Mouse (Mus musculus) olfactory bulb, adult 2 months (tissue): Measurements from ENCODE around the gene Abca1. TPM values are rescaled to one million over a fixed set of nuclear protein-coding genes. Genes with fewer than 3 reads are reported as not detected.

Experiments
- H3K27ac ChIP-seq: fragments of 200-500 bp; 2 replicates; pipeline ENCODE4 v1.5.1; 2012; ENCODE audit warnings: low read depth, low read length; ENCODE audit not compliant: insufficient read depth
- H3K4me1 ChIP-seq: fragments of 200-500 bp; 2 replicates; pipeline ENCODE4 v1.6.1; 2012; ENCODE audit warnings: low read length; ENCODE audit not compliant: control insufficient read depth, insufficient read depth
- H3K4me3 ChIP-seq: fragments of 200-500 bp; 2 replicates; pipeline ENCODE4 v1.5.1; 2012; ENCODE audit warnings: mild to moderate bottlenecking, low read depth, low read length, moderate library complexity; ENCODE audit not compliant: insufficient read depth
- CTCF ChIP-seq: fragments of 200-500 bp; IDR thresholded peaks from 2 replicates; pipeline ENCODE4 v1.5.1; 2012; ENCODE audit warnings: low read depth, mild to moderate bottlenecking, low read length, moderate library complexity; ENCODE audit not compliant: insufficient read depth
- POLR2A ChIP-seq: fragments of 200-500 bp; IDR thresholded peaks from 2 replicates; pipeline ENCODE4 v1.6.1; 2012; ENCODE audit warnings: mild to moderate bottlenecking, low read depth, low read length, moderate library complexity; ENCODE audit not compliant: insufficient read depth
- WGBS: fragments of 180-500 bp; shearing (Covaris S2); methylation state at CpG from one replicate; pipeline ENCODE4 v1.1.7; 2018; 5-methylcytosine and 5-hydroxymethylcytosine counted together
- polyA plus RNA-seq: library from polyadenylated mRNA; stranded (reverse); fragments of >200 nt; gene quantifications from 2 replicates; pipeline ENCODE4 v1.2.4, GENCODE M21; 2012; ENCODE audit warnings: low replicate concordance; ENCODE audit not compliant: missing spikeins, insufficient read depth, insufficient read length

Abca1 gene
- polyA plus RNA-seq, 1 experiment = 149 TPM

GRCm38 (mm10) chr4:53093615-53094014 is 66.1 kb downstream of the Abca1 start:
- TF ChIP-seq CTCF = no peak
- no peak for TF ChIP-seq POLR2A
- Histone ChIP-seq H3K4me3 (no peak overlapping the region), H3K27ac (no peak overlapping the region), H3K4me1 (no peaks in the 10 kb centered on the region)
- WGBS = 92% methylated on average over 4 of the region's 4 CpGs

DNA sequence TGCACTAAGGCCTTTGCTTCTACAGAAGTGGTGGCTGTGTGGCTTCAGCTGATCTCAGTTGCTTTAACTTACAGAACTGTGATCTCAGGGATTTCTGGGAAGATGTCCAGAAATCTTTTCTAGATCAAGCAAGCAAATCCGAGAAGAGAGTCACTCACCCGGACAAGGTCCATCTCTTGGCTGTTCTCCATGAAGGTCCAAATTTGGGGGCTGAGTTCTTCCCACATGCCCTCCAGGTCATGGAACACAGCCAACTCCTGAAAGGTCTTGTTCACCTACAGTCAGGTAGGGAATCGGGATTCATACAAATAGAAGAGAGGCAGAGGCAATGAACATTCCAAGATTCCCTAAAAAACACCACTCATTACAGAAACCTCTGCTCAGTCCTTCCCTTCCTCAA is 70.1 kb downstream of the Abca1 start:
- H3K4me3 ChIP-seq = no peak overlapping the region
- WGBS = 73% methylated on average over 3 of the region's 3 CpGs
- TF ChIP-seq POLR2A = no peak
- no peak for TF ChIP-seq CTCF

DNA sequence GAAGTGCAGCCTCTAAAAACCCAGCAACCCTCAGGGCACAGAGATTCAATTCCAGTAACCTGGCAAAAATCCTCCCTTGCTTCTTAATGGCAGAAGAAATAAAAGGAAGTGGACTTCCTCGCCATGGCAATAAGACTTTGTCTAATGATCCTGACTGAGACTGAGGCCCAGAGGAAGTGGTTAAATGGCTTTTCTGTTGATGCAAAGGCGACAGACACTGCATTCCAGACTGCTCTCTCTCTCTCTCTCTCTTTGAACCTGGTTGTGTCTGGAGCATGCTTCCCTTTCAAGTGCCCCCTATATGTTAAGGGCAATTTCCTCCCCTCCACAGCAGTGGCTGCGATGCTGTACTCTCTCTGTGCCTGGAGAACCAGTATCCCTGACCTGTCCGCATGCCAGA is 70.7 kb downstream of the Abca1 start:
- 79% methylated on average over 4 of the region's 4 CpGs for WGBS
- TF ChIP-seq CTCF (no peak), POLR2A (no peak)
- Histone ChIP-seq H3K27ac (no peak overlapping the region), H3K4me1 (no peaks in the 10 kb centered on the region), H3K4me3 (no peak overlapping the region)

More for the DNA sequence above, 70.1 kb downstream of the Abca1 start:
- H3K27ac ChIP-seq = no peak overlapping the region
- no peaks in the 10 kb centered on the region for H3K4me1 ChIP-seq

DNA sequence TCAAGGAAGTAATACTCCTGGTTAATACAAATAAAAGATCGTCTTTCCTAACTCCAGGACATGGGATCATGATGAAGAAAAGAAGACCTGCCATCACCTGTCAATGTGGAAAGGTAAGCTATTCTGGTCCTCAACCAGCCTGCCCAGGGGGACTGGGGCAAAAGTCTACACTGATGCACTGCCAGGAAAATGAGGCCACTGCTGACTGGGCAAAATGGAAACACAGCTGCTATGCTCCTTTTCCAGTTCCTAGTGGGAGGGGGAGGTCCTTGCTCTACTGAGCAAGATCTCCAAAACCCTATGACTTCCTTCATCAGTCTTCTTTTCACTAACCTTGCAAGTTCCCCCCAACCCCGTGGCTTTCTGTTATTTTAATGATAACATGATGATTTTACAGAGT is 73.1 kb downstream of the Abca1 start:
- Histone ChIP-seq H3K4me1 (no peaks in the 10 kb centered on the region), H3K4me3 (no peak overlapping the region), H3K27ac (no peak overlapping the region)
- TF ChIP-seq POLR2A = no peak
- no peak for TF ChIP-seq CTCF
- 81% methylated on average over 2 of the region's 2 CpGs for WGBS

GRCm38 (mm10) chr4:53085634-53086033 is 74.1 kb downstream of the Abca1 start:
- TF ChIP-seq CTCF (no peak), POLR2A (no peak)
- H3K4me3 ChIP-seq = no peak overlapping the region
- no peaks in the 10 kb centered on the region for H3K4me1 ChIP-seq
- WGBS = 69% methylated on average over 4 of the region's 4 CpGs
- no peak overlapping the region for H3K27ac ChIP-seq

GRCm38 (mm10) chr4:53083071-53083470 is 76.6 kb downstream of the Abca1 start:
- Histone ChIP-seq H3K27ac (no peak overlapping the region), H3K4me1 (no peaks in the 10 kb centered on the region), H3K4me3 (no peak overlapping the region)
- 93% methylated on average over 2 of the region's 2 CpGs for WGBS
- TF ChIP-seq POLR2A = no peak
- no peak for TF ChIP-seq CTCF

- no peaks in the 10 kb centered on the region for H3K4me1 ChIP-seq
- H3K4me3 ChIP-seq = no peak overlapping the region
- TF ChIP-seq CTCF (no peak), POLR2A (no peak)
- WGBS = 79% methylated on average over 7 of the region's 7 CpGs
- no peak overlapping the region for H3K27ac ChIP-seq
Observed at GRCm38 (mm10) chr4:53082451-53082850, 77.2 kb downstream of the Abca1 start.

DNA sequence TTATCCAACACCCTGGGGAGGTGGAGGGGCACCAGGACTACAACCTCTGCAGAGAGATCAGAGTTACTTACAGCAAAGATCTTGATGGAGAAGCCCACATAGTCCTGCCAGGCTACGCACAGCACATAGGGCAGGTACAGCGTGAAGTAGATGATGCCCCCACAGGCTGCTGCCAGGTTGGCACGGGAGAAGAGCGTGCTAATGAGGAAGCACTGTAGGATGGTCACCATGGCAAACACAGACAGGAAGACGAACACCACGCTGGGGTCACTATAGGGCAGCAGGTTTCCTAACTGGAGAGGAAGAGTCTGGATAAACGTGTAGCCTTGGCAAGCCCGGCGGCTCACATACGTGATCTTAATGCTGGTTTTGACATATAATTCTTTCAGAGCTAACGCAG is 77.8 kb downstream of the Abca1 start:
- 89% methylated on average over 11 of the region's 11 CpGs for WGBS
- TF ChIP-seq CTCF (no peak), POLR2A (no peak)
- no peaks in the 10 kb centered on the region for H3K4me1 ChIP-seq
- no peak overlapping the region for H3K27ac ChIP-seq
- no peak overlapping the region for H3K4me3 ChIP-seq

DNA sequence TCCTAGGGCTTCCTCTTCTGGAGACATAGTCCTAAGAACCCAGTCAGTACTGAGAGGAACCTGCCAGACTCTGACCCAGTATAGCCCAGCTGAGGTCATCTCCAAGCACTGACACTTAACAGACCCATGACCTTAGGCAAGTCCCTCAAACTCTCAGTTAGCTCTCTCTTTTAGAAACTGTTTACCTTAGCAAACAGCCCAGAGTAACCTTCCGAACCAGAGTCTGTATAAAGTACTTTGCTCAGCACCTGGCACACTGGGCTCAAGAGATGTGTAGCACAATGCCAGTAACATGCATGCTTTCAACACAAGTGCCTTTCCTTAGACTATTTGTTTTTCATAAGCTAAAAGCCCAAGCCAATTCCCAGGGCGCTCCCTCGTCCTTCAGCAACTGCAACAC is 79.4 kb downstream of the Abca1 start:
- no peak overlapping the region for H3K4me3 ChIP-seq
- WGBS = 91% methylated on average over 3 of the region's 3 CpGs
- TF ChIP-seq CTCF = no peak
- no peak for TF ChIP-seq POLR2A
- H3K4me1 ChIP-seq = no peaks in the 10 kb centered on the region
- H3K27ac ChIP-seq = no peak overlapping the region

GRCm38 (mm10) chr4:53078793-53079310 is 80.8 kb downstream of the Abca1 start:
- 86% methylated on average over 2 of the region's 2 CpGs for WGBS
- H3K4me1 ChIP-seq = no peaks in the 10 kb centered on the region
- no peak overlapping the region for H3K4me3 ChIP-seq
- no peak overlapping the region for H3K27ac ChIP-seq
- TF ChIP-seq CTCF (no peak), POLR2A (no peak)
